In the genomic region with DNA sequence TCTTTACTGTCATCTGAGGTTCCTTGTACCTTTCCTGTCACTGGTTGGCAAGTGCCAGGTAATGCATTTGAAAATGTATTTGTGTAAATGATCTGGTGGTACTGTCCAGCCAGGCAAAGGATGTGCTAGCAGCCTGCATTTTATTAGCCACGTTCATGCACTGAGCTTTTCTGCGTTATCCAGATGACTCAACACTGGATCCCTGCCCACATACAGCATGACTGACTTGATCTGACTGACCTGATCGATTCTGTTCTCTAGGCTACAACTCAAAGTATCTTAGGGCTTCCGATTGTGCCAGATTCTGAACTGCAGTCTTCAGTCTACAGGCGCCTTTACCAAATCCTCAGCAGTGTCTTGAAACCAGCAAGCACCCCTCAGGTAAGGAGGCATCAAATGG, we compare ENCODE assay signal across 31 mouse cellular contexts.
"Had no signal": no experiment of that assay in that cellular context is flagged by ENCODE, and none has a peak within 500 bp of the region (broad histone marks: within the 10 kb centered on the region; RNA-seq: fewer than 3 reads in every experiment).

No protein-coding gene starts in this region.

- H3K36me3 ChIP-seq: limb, embryonic 10.5 days; limb, embryonic 12.5 days; limb, embryonic 13.5 days; limb, embryonic 15.5 days; liver, embryonic 12.5 days; liver, embryonic 13.5 days; liver, embryonic 15.5 days; lung, embryonic 15.5 days; midbrain, embryonic 10.5 days; midbrain, embryonic 12.5 days; midbrain, embryonic 13.5 days; midbrain, embryonic 15.5 days; neural tube, embryonic 12.5 days had no signal

- DNase-seq: left cerebral cortex, postnatal 4 days; liver; liver, embryonic 13.5 days; liver, postnatal 0 days; lung, adult 18-20 months; lung, adult 2 months; lung, embryonic 14.5 days; lung, postnatal 10 days; lung, postnatal 14 days; lung, postnatal 36 days; lung, postnatal 4 days; midbrain, embryonic 14.5 days had no signal

- H3K27me3 ChIP-seq: limb, embryonic 12.5 days; limb, embryonic 13.5 days; limb, embryonic 15.5 days; liver, embryonic 12.5 days; liver, embryonic 13.5 days; liver, embryonic 15.5 days; lung, embryonic 15.5 days; megakaryocyte, embryonic 14.5 days; midbrain, embryonic 12.5 days; midbrain, embryonic 13.5 days; midbrain, embryonic 15.5 days; neural tube, embryonic 12.5 days had no signal

- H3K9me3 ChIP-seq: limb, embryonic 10.5 days; limb, embryonic 12.5 days; limb, embryonic 13.5 days; limb, embryonic 15.5 days; liver, embryonic 12.5 days; liver, embryonic 13.5 days; liver, embryonic 15.5 days; lung, embryonic 15.5 days; megakaryocyte, embryonic 14.5 days; midbrain, embryonic 10.5 days; midbrain, embryonic 12.5 days; midbrain, embryonic 13.5 days; midbrain, embryonic 15.5 days; neural tube, embryonic 12.5 days had no signal

- H3K27ac ChIP-seq: limb, embryonic 10.5 days; limb, embryonic 12.5 days; limb, embryonic 13.5 days; limb, embryonic 15.5 days; liver, embryonic 12.5 days; liver, embryonic 13.5 days; liver, embryonic 14.5 days; liver, embryonic 15.5 days; lung, embryonic 15.5 days; macrophage; midbrain, embryonic 10.5 days; midbrain, embryonic 12.5 days; midbrain, embryonic 13.5 days; midbrain, embryonic 15.5 days; neural tube, embryonic 12.5 days had no signal

- ATAC-seq: liver, embryonic 12.5 days; liver, postnatal 0 days; lung, postnatal 0 days; midbrain, embryonic 13.5 days; midbrain, embryonic 15.5 days; midbrain, embryonic 16.5 days had no signal

- H3K9ac ChIP-seq: limb, embryonic 12.5 days; limb, embryonic 13.5 days; limb, embryonic 15.5 days; liver, embryonic 12.5 days; liver, embryonic 13.5 days; liver, embryonic 14.5 days; liver, embryonic 15.5 days; liver, postnatal 0 days; lung, embryonic 14.5 days; lung, embryonic 15.5 days; midbrain, embryonic 12.5 days; midbrain, embryonic 13.5 days; midbrain, embryonic 15.5 days; neural tube, embryonic 12.5 days had no signal

- H3K4me1 ChIP-seq: limb, embryonic 10.5 days; limb, embryonic 12.5 days; limb, embryonic 13.5 days; limb, embryonic 15.5 days; midbrain, embryonic 10.5 days; midbrain, embryonic 12.5 days; midbrain, embryonic 13.5 days; midbrain, embryonic 15.5 days; neural tube, embryonic 12.5 days had no signal

- H3K4me2 ChIP-seq: limb, embryonic 12.5 days; limb, embryonic 13.5 days; limb, embryonic 15.5 days; liver, embryonic 12.5 days; liver, embryonic 13.5 days; liver, embryonic 15.5 days; lung, embryonic 14.5 days; lung, embryonic 15.5 days; midbrain, embryonic 11.5 days; midbrain, embryonic 12.5 days; midbrain, embryonic 13.5 days; midbrain, embryonic 15.5 days; neural tube, embryonic 12.5 days had no signal

- H3K4me3 ChIP-seq: limb, embryonic 10.5 days; limb, embryonic 12.5 days; limb, embryonic 13.5 days; limb, embryonic 15.5 days; liver, embryonic 12.5 days; liver, embryonic 13.5 days; liver, embryonic 15.5 days; lung, embryonic 15.5 days; megakaryocyte, embryonic 14.5 days; midbrain, embryonic 10.5 days; midbrain, embryonic 12.5 days; midbrain, embryonic 13.5 days; midbrain, embryonic 15.5 days; myocyte; neural tube, embryonic 12.5 days had no signal
